Mouse (Mus musculus) left cerebral cortex, postnatal 36 days (tissue): ENCODE measurements at regions not wholly inside any gene's neighbourhood (a gene's known extent, or its start where the extent isn't known, plus 50 kb on each side); places are given as distances from the start of the nearest gene placed in this dataset.
"Not testable (repeated sequence)": the region's sequence is repeated elsewhere in the genome, so short reads cannot be mapped to it uniquely, and the experiment has no call there.

Experiments
- DNase-seq, 2 experiments: peaks; one replicate each; pipeline ENCODE4 v3.0.0; 2021 to 2022; ENCODE audit warnings: low spot score in 2 of 2, mixed read lengths in 1 of 2
- intact Hi-C: fragments of 180-260 bp; cut with DNase I; formaldehyde crosslinking; loops from one replicate; pipeline ENCODE4 v1.15.1; 2025

- no peak for DNase-seq
- intact Hi-C loops, result no loop called here
Measured at GRCm38 (mm10) chr1:65509003-65509402, 227.1 kb downstream of the Pth2r start.

DNA sequence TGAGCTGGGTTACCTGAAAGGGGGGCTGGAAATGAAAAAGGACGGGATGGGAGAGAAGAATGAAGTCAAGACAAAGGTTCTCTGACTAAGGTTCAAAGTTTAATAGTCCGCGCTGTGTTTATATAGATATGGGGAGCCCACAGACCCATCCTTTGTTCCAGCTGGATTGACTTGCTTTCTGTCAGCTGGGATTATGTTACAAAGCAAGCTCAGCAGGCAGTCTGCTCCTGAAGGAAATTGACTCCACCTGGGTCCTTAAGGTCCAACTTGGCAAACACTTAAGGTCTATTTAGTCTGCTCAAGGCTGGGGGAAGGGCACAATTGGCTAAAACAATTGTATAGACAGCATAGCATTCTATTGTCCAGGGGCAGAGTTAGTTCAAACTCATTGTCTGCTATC is 253.8 kb downstream of the Pth2r start:
- no peak for DNase-seq
- intact Hi-C loops, result no loop called here

DNA sequence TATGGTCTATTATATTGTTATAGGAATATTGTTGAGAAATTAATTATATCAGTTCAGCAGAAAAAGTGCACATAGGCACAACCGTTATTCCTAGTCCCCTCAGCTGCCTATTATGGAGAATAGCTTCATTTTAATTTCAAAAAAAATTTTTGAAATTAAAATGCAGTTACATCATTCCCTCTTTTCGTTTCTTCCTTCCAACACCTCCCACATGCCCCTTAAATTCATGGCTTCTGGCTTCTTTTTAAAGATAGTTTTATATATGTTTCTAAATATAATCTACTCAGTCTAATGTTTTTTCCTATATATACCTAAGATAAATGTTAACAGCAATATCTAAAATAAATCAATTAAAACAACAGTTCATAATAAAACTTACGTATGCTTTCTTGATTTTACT is 256.7 kb downstream of the Pth2r start:
- intact Hi-C loops, result no loop called here
- no peak for DNase-seq

DNA sequence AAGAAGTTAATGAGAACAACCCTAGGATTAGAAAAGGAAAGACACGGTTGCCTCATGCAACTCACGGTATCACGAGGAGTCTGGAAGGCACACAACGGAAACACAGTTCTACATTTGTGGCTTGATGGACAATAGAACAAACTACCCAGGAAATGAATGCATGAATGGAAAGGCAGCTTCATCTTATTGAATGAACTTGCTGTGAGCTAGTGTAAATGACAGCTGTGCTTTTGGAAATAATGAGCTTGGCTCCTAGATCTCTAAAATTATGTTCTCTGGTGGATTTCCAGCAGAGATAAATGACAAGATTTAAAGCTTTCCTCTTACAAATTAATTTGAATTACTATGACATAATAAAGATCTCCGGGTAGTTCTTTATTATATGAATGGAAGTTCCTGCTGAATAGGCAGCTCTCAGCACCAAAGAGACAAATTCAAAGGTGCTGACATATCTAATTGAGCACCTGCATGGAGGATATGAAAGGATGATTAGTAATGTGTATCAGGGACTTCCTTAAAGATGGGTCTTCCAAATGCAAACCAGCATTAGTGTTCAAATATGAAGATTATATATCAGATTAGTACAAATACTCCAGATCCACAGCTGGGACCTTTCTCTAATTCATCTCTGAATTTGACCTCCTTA is 262.5 kb downstream of the Pth2r start:
- no peak for DNase-seq
- intact Hi-C loops, result loop anchor here (10.0 kb wide), 1 partner anchor 210 kb away; no protein-coding TSS in a partner anchor

DNA sequence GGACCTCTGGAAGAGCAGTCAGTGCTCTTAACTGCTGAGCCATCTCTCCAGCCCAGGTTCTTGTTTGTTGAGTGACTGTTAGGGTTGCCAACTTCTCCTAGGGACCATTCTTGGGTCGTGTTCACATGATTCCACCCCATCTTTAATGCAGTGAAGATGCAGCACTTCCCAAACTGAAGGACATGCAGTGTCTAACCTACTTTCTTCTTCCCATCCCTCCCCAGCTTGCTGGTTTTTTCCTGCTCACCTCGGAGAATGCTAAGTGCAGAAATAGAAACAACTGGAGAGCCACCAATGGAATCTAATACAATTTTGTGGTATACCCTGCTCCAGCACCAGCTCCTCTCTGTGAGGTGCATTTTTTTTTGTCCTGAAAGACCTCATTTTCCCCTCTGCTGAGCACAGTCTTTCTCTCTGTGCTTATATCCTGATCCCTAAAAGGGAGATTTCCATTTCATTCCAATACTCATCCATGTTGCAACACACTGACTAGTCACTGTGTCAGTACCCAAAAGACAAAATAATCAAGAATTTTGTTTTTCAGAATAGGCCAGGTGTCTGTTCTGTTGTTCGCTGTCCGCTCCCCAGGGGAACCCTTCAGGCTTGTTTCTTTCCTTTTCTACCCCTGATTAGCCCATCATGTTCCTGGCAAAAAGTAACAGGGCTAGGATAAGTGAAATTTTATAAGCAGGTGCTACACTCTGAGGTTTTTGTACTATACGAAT is 263.6 kb downstream of the Pth2r start:
- no peak for DNase-seq
- intact Hi-C loops, result loop anchor here (10.0 kb wide), 1 partner anchor 211 kb away; no protein-coding TSS in a partner anchor

DNA sequence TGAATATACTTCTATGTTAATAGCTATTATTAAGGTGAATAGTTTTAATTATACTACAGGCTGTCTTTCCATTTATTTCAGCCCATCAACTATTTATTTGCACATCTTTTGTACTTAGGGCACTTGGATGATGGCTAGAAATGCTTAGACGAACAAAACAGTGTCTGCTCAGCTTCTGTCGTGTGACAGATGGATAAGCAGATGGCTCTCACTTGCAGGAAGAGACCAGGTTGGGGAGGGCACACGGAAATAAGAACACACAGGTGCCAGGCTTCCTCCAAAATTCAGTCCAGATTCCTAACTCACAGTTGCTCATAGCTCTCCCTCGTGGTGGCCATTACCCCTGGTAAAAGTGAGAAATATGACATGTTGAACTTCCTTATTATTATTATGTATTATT is 267.0 kb downstream of the Pth2r start:
- DNase-seq, result no peak
- intact Hi-C loops, result loop anchor here (10.0 kb wide), 1 partner anchor 214 kb away; no protein-coding TSS in a partner anchor

DNA sequence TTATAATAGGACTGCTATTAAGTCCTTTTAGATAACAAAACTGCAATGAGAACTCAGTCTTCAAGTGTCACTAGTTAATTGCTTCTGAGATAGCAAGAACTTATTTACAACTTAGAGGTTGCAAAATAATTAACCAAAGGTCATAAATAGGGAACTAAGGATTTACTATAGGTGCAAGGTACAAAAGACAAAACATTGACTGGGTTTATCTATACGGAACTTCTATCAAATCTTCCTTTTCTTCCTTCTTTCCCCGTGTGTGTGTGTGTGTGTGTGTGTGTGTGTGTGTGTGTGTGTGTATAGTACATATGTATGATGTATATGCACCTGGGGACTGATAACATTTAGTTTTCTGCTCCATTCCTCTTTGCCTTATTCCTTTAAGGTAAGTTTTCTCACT is 305.5 kb downstream of the Pth2r start:
- no peak for DNase-seq
- intact Hi-C loops, result no loop called here

DNA sequence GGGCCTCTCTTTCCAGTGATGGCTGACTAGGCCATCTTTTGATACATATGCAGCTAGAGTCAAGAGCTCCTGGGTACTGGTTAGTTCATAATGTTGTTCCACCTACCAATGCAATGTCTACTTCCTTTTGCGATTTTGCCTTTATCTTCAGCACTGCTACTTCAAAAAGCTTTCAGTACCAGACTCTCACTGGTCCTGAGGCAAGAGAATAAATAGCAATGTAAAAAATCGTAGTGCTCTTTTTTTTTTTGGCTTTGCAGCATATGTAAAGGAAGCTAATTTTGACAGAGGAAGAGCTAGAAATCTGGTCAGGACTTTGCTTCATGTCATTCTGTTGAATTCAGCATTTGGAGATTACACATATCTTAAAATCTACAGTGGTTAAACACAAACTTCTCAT is 291.0 kb upstream of the Crygf start:
- intact Hi-C loops, result no loop called here

DNA sequence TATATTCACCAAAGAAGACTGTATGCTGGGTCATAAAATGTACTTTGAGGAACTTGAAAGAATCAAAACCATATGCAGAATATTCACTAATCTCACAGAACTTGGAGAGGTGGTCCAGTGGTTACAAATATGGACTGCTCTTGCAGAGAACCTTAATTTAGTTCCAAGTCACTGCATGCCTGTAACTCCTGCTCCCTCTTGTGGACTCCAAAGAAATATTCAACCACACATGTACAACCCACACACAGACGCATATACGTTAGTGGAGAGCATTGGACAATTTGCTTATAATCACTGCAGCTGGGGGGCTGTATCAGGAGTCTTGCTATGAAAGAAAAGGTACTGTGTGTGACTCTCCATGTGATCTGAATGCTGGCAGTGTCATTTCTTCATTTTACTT is 271.9 kb upstream of the Crygf start:
- DNase-seq, result no peak
- intact Hi-C loops, result no loop called here

More for the DNA sequence above, 291.0 kb upstream of the Crygf start:
- DNase-seq, result no peak

DNA sequence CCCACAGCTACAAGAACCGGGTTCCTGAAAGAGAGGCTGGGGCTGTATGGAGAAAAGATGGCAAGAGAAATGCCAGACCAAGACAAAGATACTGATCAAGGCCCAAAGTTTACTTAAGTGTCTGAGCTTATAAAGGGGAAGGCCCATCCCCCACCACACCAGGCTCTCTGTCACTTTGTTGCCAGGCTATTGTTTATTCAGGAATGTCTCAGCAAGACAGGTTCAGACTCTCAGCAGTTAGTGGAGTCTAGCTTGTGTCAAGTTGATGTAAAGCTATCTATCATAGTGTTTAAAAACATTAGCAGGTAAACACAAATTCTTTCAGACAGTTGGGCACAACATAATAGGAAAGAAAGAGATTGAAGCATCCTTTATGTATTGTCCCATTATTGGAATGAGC is 244.4 kb upstream of the Crygf start:
- intact Hi-C loops, result no loop called here
- DNase-seq, result no peak

GRCm38 (mm10) chr1:65687322-65687721 is 239.0 kb upstream of the Crygf start:
- intact Hi-C loops, result no loop called here
- DNase-seq, result no peak

DNA sequence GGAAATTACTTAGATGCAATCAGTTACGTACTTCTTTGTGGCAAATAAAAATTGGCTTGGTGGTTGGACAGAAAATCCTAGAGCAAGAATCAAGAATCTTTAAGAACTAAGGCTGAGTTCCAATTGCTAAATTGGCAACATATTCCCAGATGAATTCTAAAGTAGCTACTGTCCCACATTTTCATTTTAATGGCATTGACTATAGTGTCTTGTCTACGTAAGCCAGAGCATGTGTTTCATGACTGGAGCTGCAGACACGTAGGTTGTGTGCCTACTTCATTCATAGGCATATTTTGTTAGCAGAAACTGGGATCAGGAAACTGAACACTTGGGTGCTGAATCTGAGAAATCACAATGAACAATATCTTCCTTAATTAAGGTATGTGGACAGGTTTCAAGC is 196.1 kb upstream of the Crygf start:
- intact Hi-C loops, result no loop called here
- no peak for DNase-seq

- intact Hi-C loops, result no loop called here
- DNase-seq, result no peak
Measured at GRCm38 (mm10) chr1:65757951-65758350, 168.4 kb upstream of the Crygf start.

DNA sequence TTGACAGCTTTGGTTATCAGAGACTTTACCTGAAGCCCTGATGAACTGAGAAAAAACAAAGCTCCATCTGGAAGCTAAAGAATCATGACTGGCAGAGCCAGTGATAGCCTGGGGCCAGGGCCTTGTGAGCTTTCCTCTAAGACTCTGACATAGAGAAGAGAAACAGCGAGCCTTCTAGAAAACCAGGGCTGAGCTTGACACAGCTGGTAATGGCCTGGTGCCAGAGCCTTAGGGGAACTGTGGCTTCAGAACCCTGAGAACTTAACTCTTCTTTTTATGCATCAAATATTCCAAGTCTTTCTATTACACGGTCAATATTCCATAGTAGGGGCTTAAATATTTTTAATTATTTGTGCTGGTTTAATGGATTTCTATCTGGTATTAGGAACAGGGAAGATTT is 165.2 kb upstream of the Crygf start:
- no peak for DNase-seq

GRCm38 (mm10) chr1:65800244-65800643 is 126.1 kb upstream of the Crygf start:
- no peak for DNase-seq
- intact Hi-C loops, result no loop called here

More for the DNA sequence above, 165.2 kb upstream of the Crygf start:
- intact Hi-C loops, result no loop called here

DNA sequence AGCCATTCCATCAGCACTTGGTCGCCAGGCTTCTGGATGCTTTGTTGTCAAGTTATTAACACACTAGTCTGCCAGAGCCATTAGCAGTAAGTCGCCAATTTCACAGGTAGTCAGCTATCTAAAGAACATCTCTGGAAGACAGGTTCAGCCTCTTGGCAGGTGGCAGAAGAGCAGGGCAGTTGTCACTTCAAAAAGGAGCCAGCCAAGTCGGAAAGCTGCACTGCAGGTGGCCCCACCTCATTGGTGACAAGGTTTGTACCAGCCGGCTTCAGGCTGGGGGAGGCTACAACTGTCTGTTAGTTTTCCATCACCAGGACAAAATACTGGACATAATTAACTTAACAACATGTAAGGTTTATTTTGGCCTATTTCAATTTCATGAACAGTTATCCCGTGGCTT is 105.5 kb upstream of the Crygf start:
- intact Hi-C loops, result no loop called here
- DNase-seq, result no peak

- no peak for DNase-seq
- intact Hi-C loops, result no loop called here
Measured at GRCm38 (mm10) chr1:65841116-65841515, 85.2 kb upstream of the Crygf start.

DNA sequence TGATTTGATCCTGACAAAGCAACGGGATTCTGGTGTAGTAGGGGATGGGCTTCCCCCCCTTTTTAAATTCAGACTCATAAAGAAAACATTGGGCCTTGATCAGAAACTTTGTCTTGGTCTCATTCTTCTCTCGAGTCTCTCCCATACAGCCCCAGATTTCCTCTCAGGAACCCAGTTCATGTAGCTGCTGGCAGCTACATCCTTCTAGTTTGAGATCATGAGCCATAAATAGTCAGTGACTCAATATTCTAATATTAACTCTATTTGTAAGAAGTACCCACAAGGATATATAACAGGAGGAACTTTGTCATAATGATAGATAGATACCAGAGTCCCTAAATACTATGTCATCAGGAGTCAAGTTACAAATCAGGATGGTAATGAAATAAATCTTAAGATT is 79.3 kb upstream of the Crygf start:
- no peak for DNase-seq
- intact Hi-C loops, result no loop called here

GRCm38 (mm10) chr1:65873691-65874090 is 52.6 kb upstream of the Crygf start:
- intact Hi-C loops, DNase-seq: not testable (repeated sequence)
